Mouse (Mus musculus): ENCODE measurements around the gene Dpp4.

Gene Dpp4

DNA sequence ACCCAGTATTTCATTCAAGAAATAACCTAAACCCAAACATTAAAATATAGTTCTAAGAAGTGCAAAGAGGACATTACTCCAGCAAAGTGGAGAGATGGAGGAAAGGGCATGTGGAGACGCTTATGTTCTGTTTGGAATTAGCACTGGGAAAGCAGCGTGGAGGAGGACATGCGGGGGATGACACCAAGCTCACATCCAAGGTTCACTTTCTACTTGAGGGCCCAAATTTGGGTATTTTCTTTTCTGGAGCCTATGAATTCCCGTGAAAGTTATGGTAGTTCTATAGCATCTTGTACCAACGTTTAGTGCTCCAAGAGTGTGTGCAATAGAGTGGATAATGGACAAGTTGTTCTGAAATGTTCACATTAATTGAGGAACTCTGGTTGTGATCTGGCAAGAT lies 105.1 kb downstream of the Dpp4 start:
- WGBS: 59% methylated on average over 5 of the region's 5 CpGs

DNA sequence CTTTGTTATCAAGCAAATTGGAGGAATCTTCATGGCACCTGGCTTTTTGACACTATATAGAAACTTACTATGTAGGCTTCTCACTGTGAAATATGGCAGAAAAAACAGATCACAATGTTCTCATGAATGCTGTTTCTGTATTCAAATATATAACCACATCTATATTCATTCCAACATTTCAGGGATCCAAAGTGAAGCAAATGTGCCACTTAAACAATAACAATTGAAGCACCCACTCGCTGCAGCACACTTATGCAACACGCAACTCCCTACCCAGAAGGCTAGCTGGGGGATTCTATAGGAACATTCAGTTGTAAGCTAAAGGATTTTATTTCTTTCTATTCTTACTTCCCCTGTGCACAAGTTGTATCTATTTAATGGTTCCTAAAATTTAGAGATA lies 110.3 kb downstream of the Dpp4 start:
- WGBS: 53% methylated on average over 2 of the region's 2 CpGs

DNA sequence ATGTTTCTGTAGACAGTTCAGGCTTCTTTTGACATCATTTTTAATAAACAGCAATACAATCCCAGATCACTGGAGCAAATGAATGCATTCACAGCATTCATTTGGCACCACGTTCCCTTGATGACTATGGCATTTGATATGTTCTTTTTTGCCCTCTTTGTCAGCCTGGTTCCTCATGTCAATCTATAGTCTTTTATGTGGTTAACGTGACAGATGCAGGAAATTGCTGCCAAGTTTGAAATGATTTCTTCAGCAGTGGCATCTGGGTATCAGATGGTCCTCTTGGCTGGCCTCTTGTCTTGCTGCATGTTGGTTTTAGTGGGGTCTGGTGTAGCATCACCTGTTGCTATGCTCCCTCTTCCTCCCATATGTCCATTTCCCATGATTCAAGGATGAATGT lies 118.2 kb downstream of the Dpp4 start:
- whole genome bisulfite sequencing: 42% methylated on average over 2 of the region's 2 CpGs

DNA sequence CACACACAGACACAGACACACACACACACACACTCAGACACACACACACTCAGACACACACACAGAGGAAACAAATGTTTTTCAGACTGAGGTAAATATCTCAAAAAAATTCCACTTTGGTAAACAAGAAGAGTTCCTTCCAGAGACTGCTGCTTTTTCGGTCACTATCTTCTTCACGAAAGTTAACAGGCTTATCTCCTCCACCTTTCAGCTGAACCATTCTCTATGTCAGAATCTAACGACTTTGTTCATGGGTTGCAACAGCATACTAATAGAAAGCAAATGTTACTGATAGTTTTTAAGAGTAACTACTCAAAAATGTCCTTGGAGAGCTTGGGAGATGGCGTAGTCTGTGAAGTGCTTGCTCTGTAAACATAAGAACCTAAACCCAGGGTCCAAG lies 124.5 kb downstream of the Dpp4 start:
- WGBS: 79% methylated on average over 4 of the region's 4 CpGs

DNA sequence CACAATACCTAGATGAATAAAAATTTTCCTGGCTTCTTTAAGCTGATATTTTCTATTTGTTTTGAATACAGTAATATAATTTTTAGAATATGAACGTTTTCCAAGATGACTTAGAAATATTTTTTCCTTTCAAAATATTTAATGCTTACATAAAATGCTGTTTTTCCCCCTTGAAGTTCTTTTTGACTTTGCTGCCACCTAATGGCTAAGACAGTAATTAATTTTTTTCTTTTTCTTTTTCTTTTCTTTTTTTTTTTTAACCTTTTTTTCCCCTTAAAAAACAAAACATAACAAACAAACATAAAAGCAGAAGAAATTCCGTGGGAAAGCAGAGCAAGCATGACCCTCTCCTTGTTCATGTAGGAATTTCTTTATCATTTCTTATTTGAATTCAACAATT lies 126.2 kb downstream of the Dpp4 start:
- 2% methylated on average over 2 of the region's 2 CpGs for WGBS

DNA sequence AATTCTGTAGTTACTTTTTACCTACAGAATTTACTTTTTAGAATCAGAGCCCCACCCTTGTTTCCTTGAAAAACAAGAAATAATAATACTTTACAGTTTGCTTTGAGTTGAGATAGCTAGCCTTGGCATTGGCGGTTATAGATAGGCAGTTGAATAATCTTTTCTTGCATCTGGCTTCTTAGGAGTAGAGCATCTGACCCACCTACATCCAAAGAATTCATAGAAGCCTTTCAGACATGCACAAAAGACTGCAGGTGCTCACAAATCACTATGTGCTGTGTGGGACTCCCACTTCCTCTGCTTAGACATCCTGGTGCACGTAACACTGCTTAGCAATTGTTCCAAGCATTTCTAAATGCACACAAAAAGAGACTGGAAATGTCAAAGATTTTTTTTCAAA lies 127.0 kb downstream of the Dpp4 start:
- WGBS: 63% methylated on average over 2 of the region's 2 CpGs

Data from cerebral cortex, adult 2 months (tissue).